Mouse (Mus musculus): ENCODE results near the gene Car10.

DNA sequence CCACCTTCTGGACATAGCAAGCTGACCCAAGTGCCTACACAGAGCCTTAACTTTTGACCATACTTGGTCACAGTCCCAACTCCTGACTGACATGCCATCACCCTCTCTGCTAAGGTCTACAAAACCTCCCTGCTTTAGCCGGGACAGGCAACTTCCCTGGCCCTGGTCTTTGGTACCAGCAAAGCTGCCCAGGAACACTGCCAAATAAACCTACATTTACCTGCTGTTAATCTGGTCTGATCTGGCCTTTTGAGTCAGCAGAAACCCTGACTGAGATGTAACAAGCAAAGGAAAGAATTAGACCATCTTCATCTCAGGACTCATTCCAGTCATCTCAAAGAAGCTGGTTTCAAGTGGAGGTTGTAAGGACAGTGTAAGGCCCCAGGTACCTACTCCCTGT is 212.2 kb downstream of the Car10 start:
- no peak for TF ChIP-seq CTCF (IDR thresholded peaks at IDR 0.05; ENCODE audit: extremely low read depth, insufficient read length, insufficient replicate concordance, low read depth, low read length)
- no peak for TF ChIP-seq POLR2A (IDR thresholded peaks at IDR 0.05; ENCODE audit: low read depth, low read length)

Measured in small intestine, adult 2 months (tissue).